Mouse (Mus musculus): Measurements from ENCODE around the gene Zswim8. TPM values are rescaled to one million over a fixed set of nuclear protein-coding genes. Genes with fewer than 3 reads are reported as not detected.

Gene Zswim8
- polyA plus RNA-seq, 1 experiment = 156 TPM

- Histone ChIP-seq H3K4me3 (ENCODE audit: control insufficient read depth, low read depth, low read length) (no peak overlapping the region), H3K27me3 (ENCODE audit: control insufficient read depth, insufficient read depth, low read length) (no peaks in the 10 kb centered on the region), H3K36me3 (ENCODE audit: control insufficient read depth, insufficient read depth, low read length) (no peaks in the 10 kb centered on the region), H3K27ac (ENCODE audit: control insufficient read depth, insufficient read depth, low read depth, low read length) (no peak overlapping the region), H3K4me1 (ENCODE audit: control insufficient read depth, insufficient read depth, low read length) (peaks cover 5% of the 10 kb centered on the region)
- TF ChIP-seq CTCF (IDR thresholded peaks at IDR 0.05; ENCODE audit: control insufficient read depth, insufficient read depth, insufficient replicate concordance, low read depth, low read length) (no peak), POLR2A (IDR thresholded peaks at IDR 0.05; ENCODE audit: control insufficient read depth, low read depth, low read length) (no peak)
These were observed 44.6 kb upstream of the Zswim8 start for GRCm38 (mm10) chr14:20662740-20663139.

DNA sequence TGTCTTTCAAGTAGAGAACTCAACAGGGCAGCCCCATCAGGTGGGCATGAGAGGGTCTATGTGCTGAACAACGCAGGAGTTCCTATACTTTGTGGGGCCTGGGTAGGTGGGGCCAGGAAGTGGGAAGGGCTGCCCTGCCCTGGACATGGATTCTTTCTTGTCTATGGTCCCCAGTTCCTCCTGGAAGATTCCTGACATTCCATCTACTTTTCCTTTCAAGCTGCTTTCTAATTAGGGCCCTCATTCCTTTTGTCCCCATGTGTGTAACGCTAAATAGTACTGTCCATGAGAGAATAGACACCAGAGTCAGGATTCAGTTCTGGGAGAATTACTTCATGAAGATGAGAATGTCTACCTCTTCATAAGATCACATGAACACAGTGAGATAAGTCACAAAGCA lies 43.8 kb upstream of the Zswim8 start:
- peaks cover 5% of the 10 kb centered on the region for H3K4me1 ChIP-seq (ENCODE audit: control insufficient read depth, insufficient read depth, low read length)
- H3K36me3 ChIP-seq (ENCODE audit: control insufficient read depth, insufficient read depth, low read length) = no peaks in the 10 kb centered on the region
- no peak overlapping the region for H3K4me3 ChIP-seq (ENCODE audit: control insufficient read depth, low read depth, low read length)
- H3K27me3 ChIP-seq (ENCODE audit: control insufficient read depth, insufficient read depth, low read length) = no peaks in the 10 kb centered on the region
- TF ChIP-seq CTCF (IDR thresholded peaks at IDR 0.05; ENCODE audit: control insufficient read depth, insufficient read depth, insufficient replicate concordance, low read depth, low read length) (no peak), POLR2A (IDR thresholded peaks at IDR 0.05; ENCODE audit: control insufficient read depth, low read depth, low read length) (no peak)
- no peak overlapping the region for H3K27ac ChIP-seq (ENCODE audit: control insufficient read depth, insufficient read depth, low read depth, low read length)

GRCm38 (mm10) chr14:20664436-20664835 lies 42.9 kb upstream of the Zswim8 start:
- Histone ChIP-seq H3K4me1 (ENCODE audit: control insufficient read depth, insufficient read depth, low read length) (peaks cover 5% of the 10 kb centered on the region), H3K27me3 (ENCODE audit: control insufficient read depth, insufficient read depth, low read length) (no peaks in the 10 kb centered on the region), H3K27ac (ENCODE audit: control insufficient read depth, insufficient read depth, low read depth, low read length) (no peak overlapping the region), H3K4me3 (ENCODE audit: control insufficient read depth, low read depth, low read length) (no peak overlapping the region), H3K36me3 (ENCODE audit: control insufficient read depth, insufficient read depth, low read length) (no peaks in the 10 kb centered on the region)
- TF ChIP-seq POLR2A (IDR thresholded peaks at IDR 0.05; ENCODE audit: control insufficient read depth, low read depth, low read length) (no peak), CTCF (IDR thresholded peaks at IDR 0.05; ENCODE audit: control insufficient read depth, insufficient read depth, insufficient replicate concordance, low read depth, low read length) (no peak)

- no peaks in the 10 kb centered on the region for H3K27me3 ChIP-seq (ENCODE audit: control insufficient read depth, insufficient read depth, low read length)
These were observed 39.9 kb upstream of the Zswim8 start for GRCm38 (mm10) chr14:20667469-20667868.

DNA sequence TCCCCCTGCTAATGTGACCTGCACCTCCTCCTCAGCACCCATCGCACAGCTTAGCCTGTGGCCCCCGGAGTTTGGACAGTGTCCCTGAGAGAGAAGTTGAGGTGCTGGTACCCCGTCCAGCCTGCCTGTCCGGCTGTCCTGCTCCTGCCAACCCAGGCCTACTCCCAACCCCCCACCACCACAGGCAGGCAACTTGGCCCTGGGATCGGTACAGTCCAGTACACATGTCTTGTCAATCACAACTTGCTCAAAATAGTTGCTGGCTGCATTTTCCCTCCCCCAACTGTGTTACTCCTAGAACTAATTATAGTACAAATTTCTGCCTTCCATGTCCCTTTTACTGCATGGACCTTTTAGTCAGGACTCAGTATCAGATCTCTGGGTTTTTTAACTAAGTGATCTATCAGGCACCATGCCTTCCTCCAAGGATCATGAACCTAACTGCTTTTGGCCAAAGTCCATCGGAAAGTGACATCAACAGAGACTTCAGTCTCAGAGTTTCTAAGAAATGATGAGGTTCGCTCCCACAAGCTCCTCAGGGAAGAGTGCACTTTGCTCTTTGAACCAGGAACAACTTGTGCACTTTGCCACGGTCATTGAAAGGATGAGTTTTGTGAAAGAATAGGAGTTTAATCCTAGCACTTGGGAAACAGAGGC lies 39.1 kb upstream of the Zswim8 start, which contains the start of gene Synpo2l:
Gene Synpo2l (minus strand): TSS at position 201 of the 657 bp plus-strand sequence.
- no peaks in the 10 kb centered on the region for H3K4me1 ChIP-seq (ENCODE audit: control insufficient read depth, insufficient read depth, low read length)
- TF ChIP-seq POLR2A (IDR thresholded peaks at IDR 0.05; ENCODE audit: control insufficient read depth, low read depth, low read length) = no peak
- TF ChIP-seq CTCF (IDR thresholded peaks at IDR 0.05; ENCODE audit: control insufficient read depth, insufficient read depth, insufficient replicate concordance, low read depth, low read length) = no peak
- no peak within 1 kb of the TSS for H3K4me3 ChIP-seq (ENCODE audit: control insufficient read depth, low read depth, low read length)
- H3K27ac ChIP-seq (ENCODE audit: control insufficient read depth, insufficient read depth, low read depth, low read length) = no peak within 1 kb of the TSS
- H3K27me3 ChIP-seq (ENCODE audit: control insufficient read depth, insufficient read depth, low read length) = no peaks in the 10 kb centered on the region
- no peaks in the 10 kb centered on the region for H3K36me3 ChIP-seq (ENCODE audit: control insufficient read depth, insufficient read depth, low read length)

More at GRCm38 (mm10) chr14:20667469-20667868, 39.9 kb upstream of the Zswim8 start:
- no peak overlapping the region for H3K27ac ChIP-seq (ENCODE audit: control insufficient read depth, insufficient read depth, low read depth, low read length)
- H3K4me1 ChIP-seq (ENCODE audit: control insufficient read depth, insufficient read depth, low read length) = no peaks in the 10 kb centered on the region
- H3K4me3 ChIP-seq (ENCODE audit: control insufficient read depth, low read depth, low read length) = no peak overlapping the region
- H3K36me3 ChIP-seq (ENCODE audit: control insufficient read depth, insufficient read depth, low read length) = no peaks in the 10 kb centered on the region
- no peak for TF ChIP-seq POLR2A (IDR thresholded peaks at IDR 0.05; ENCODE audit: control insufficient read depth, low read depth, low read length)
- no peak for TF ChIP-seq CTCF (IDR thresholded peaks at IDR 0.05; ENCODE audit: control insufficient read depth, insufficient read depth, insufficient replicate concordance, low read depth, low read length)

GRCm38 (mm10) chr14:20672990-20673389 lies 34.4 kb upstream of the Zswim8 start:
- Histone ChIP-seq H3K36me3 (ENCODE audit: control insufficient read depth, insufficient read depth, low read length) (peaks cover 1% of the 10 kb centered on the region; the same call in 1 of the 2 replicates), H3K4me1 (ENCODE audit: control insufficient read depth, insufficient read depth, low read length) (no peaks in the 10 kb centered on the region), H3K4me3 (ENCODE audit: control insufficient read depth, low read depth, low read length) (no peak overlapping the region), H3K27ac (ENCODE audit: control insufficient read depth, insufficient read depth, low read depth, low read length) (no peak overlapping the region), H3K27me3 (ENCODE audit: control insufficient read depth, insufficient read depth, low read length) (no peaks in the 10 kb centered on the region)
- no peak for TF ChIP-seq POLR2A (IDR thresholded peaks at IDR 0.05; ENCODE audit: control insufficient read depth, low read depth, low read length)
- no peak for TF ChIP-seq CTCF (IDR thresholded peaks at IDR 0.05; ENCODE audit: control insufficient read depth, insufficient read depth, insufficient replicate concordance, low read depth, low read length)

GRCm38 (mm10) chr14:20673735-20674063 lies 33.7 kb upstream of the Zswim8 start:
- Histone ChIP-seq H3K27ac (ENCODE audit: control insufficient read depth, insufficient read depth, low read depth, low read length) (peak overlapping the region; percentile 69), H3K36me3 (ENCODE audit: control insufficient read depth, insufficient read depth, low read length) (peaks cover 1% of the 10 kb centered on the region; the same call in 1 of the 2 replicates), H3K4me3 (ENCODE audit: control insufficient read depth, low read depth, low read length) (peak overlapping the region; percentile 74), H3K4me1 (ENCODE audit: control insufficient read depth, insufficient read depth, low read length) (no peaks in the 10 kb centered on the region), H3K27me3 (ENCODE audit: control insufficient read depth, insufficient read depth, low read length) (no peaks in the 10 kb centered on the region)
- TF ChIP-seq CTCF (IDR thresholded peaks at IDR 0.05; ENCODE audit: control insufficient read depth, insufficient read depth, insufficient replicate concordance, low read depth, low read length) = no peak
- no peak for TF ChIP-seq POLR2A (IDR thresholded peaks at IDR 0.05; ENCODE audit: control insufficient read depth, low read depth, low read length)
